Mouse (Mus musculus) B cell, adult 2 months (primary cell): ENCODE results near the gene Gcnt4.

Source experiments
- DNase-seq, 2 experiments: peaks; one replicate each; pipeline ENCODE4 v3.0.0; 2022

Gcnt4 gene

DNA sequence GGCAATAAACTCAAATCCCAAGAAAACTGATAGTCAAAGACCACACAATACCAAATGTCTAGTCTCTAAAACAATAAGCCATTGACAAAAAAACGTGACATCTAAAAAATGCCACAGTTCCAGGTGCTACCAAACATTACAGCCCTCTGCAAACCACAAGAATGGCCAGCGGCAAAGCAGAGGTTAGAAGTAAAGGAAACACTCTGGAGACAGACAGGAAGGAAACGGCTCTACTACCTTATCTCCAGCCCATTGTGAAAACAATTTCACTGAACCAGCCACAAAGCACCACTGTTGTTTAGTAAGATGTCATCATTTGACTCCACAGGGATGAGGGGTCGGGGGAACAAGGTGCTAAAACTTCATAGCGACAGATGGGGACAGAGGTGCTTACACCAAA lies 70.8 kb downstream of the Gcnt4 start:
- no peak for DNase-seq

DNA sequence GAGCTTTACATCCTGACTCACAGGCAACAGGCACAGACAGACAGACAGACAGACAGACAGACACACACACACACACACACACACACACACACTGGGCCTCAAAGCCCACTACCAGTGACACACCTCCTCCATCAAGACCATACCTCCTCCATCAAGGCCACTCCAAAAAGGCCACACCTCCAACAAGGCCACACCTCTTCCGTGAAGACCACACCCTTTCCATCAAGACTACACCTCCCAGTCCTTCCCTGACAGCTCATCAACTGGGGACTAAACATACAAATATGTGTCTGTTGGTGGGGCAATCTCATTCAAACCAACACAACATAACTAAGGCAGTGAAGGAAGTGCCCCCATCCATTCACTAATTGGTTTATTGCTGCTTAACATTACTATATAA lies 72.6 kb downstream of the Gcnt4 start:
- no peak for DNase-seq
